Mouse (Mus musculus) adrenal gland, postnatal 14 days (tissue): ENCODE measurements around the gene Astn2. TPM values are rescaled to one million over a fixed set of nuclear protein-coding genes. Genes with fewer than 3 reads are reported as not detected.
A peak's percentile ranks its signal among the peaks of the same experiment; 100 is the strongest.

Experiments used
- DNase-seq: peaks from one replicate; pipeline ENCODE4 v3.0.0; 2021; ENCODE audit warnings: mixed read lengths
- long read RNA-seq, 2 experiments: library from polyadenylated mRNA; stranded (forward); transcript quantifications; one replicate each; pipeline ENCODE4 v2.0.0; 2021
- total RNA-seq: library from RNA; stranded (reverse); gene quantifications from 2 replicates; pipeline ENCODE4 v1.2.3, GENCODE M21; 2021

Gene Astn2
- total RNA-seq: 2.2 and 3.4 TPM in 2 replicates
- long read RNA-seq, experiment 1, partial matches to known transcripts: 0 of 2 reads
- long read RNA-seq, experiment 1, other reads (novel, unspliced or antisense): 2 of 2 reads
- long read RNA-seq, experiment 2, partial matches to known transcripts: 0 of 2 reads
- long read RNA-seq, experiment 2, other reads (novel, unspliced or antisense): 2 of 2 reads

DNA sequence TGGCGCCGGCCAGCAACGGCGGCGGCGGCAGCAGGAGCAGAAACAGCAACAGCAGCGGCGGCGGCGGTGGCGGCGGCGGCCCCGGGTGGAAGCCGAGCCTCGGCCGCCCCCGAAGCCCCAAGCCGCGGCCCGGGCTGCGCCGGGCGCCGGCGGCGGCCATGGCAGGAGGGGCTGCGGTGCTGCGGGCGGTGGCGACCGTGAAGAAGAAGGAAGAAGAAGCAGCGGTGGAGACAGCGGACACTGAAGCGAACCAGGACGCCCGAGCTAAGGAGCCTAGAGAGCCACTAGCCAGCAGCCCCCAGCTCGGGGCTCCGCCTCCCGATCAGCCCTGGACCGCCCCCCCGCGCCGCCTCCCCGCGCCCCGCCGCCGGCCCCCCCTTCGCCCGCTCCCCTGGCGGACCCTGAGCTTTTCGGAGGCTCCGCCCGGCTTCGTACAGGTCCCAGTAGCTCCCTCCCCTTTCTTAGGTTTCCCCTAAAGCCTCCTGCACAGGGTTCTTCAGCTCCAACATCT, at the start of gene Astn2:
Astn2 (minus strand) TSS at position 411 of the 511 bp plus-strand sequence.
- DNase-seq: peak; percentile 12

- DNase-seq: no peak
Observed at GRCm38 (mm10) chr4:66450115-66450514, 45.7 kb upstream of the Astn2 start.

GRCm38 (mm10) chr4:66431256-66431655, 26.8 kb upstream of the Astn2 start:
- DNase-seq: no peak

DNA sequence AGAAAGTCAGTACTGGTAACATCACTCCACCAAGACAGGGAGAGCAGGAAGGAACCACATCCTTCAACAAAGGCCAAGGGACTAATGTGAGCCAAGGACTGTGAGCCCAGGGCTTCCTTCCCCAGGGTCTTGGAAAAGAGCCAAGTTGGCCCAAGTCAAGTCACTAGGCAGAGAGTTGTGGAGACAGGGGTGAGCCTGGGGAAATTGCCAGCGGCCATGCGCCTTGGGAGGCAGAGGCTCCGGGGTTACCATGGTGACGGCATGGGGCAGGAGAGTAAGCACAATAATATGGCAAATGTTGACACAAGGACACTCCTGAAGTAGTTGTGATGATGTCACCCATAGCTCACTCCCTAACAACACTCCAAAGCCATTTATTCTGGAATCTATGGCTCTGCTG, 21.4 kb upstream of the Astn2 start:
- DNase-seq: peak; percentile 69

GRCm38 (mm10) chr4:66414778-66415177, 10.4 kb upstream of the Astn2 start:
- no peak for DNase-seq

- no peak for DNase-seq
Observed at GRCm38 (mm10) chr4:66405086-66405485, 675 bp upstream of the Astn2 start.

GRCm38 (mm10) chr4:66403708-66404200, 657 bp downstream of the Astn2 start:
- DNase-seq: peak; percentile 33

DNA sequence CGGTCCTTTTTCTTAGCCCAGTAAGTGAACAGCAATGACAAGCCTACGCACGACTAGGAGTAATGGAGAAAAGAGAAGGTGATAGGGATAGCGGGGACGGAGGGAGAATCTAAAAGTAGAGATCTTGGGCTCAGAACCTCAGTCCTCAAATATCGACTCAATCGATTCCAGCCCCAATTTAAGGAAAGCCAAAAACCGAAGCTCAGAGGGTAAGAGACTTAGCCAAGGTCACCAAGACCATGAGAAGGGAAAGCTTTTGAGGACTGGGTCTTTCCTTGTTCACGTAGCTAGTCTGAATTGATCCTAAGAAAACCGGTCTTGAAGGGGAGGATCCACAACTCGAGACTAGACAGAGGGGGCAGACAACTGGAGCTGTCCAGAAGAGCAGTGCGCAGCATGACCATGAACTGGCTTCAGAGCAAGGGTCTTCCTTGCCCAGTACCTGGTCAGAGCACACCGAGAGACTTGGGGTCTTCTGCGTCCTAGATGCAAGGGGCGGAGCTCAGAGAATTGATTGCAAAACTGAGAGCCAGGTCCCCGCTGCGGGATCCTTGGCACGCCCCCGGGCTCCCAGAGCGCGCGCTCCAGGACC, 1.2 kb downstream of the Astn2 start:
- peak; percentile 8 for DNase-seq

GRCm38 (mm10) chr4:66402611-66403010, 1.8 kb downstream of the Astn2 start:
- peak; percentile 16 for DNase-seq

- DNase-seq: peak; percentile 20
Observed at GRCm38 (mm10) chr4:66401186-66401681, 3.2 kb downstream of the Astn2 start.

- DNase-seq: peak; percentile 50
Observed at GRCm38 (mm10) chr4:66399066-66399465, 5.3 kb downstream of the Astn2 start.

DNA sequence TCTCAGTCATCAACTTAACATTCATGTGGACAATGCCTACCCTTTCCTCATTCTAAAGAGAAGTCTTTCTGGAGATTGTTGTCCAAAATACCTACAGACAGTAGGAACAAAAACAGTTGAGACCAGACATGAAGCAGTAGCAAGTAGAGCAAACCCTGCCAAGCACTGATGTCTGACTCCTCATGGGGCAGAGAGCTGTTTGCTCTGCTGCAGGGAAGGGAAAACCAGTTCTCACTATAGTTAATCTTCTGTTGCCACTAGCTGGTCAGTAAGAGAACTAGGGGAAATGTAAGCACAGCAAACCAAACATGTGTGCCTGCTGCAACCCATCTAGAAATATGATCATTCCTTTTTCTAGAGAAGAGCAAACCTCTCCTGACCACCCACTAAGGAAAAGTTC, 7.2 kb downstream of the Astn2 start:
- no peak for DNase-seq

- no peak for DNase-seq
Observed at GRCm38 (mm10) chr4:66393294-66393693, 11.1 kb downstream of the Astn2 start.

DNA sequence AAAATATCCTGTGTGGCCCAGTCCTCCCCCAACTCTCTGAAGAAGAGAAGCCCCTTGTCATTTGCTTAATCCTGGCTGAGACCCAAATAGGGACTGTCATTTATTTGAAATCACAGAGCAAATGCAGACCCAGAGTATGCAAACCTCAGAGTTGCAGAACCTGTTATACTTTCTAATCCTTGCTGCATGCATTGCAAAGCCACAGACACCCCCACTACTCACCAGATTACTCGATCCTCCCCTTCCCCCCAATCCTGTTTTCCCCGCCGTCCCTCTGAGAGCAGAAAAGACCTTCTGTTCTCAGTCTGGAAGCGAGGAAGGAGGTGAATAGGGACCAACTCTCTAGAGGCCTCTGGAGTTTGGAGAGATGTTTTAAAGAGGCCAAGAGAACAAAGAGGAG, 13.9 kb downstream of the Astn2 start:
- no peak for DNase-seq

GRCm38 (mm10) chr4:66378586-66378985, 25.8 kb downstream of the Astn2 start:
- no peak for DNase-seq

DNA sequence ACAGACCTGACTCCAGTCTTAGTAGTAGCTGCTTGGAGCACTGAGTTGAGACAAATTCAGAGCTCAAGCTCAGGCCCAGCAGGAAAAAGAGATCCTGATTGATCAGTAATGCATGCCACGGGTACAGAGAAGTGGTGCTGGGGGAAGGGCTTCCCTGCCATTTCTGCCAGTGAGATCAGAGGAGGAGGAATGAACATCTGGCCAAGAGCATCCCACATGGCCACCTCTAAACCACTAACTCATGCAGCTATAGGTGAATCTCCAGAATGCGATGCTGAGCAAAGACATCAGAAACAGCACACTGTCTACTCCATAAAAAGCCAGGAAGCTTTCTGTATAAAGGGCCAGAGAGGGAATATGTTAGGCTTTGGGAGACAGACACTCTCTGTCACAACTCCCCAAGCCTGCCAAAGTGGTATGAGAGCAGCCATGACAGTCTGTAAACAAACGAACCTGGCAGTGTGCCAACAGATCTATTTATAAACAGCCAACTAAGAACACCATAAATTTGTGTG, 33.8 kb downstream of the Astn2 start:
- DNase-seq: peak; percentile 4

- DNase-seq: no peak
Observed at GRCm38 (mm10) chr4:66365500-66365899, 38.9 kb downstream of the Astn2 start.

- no peak for DNase-seq
Observed at GRCm38 (mm10) chr4:66344632-66345031, 59.8 kb downstream of the Astn2 start.

DNA sequence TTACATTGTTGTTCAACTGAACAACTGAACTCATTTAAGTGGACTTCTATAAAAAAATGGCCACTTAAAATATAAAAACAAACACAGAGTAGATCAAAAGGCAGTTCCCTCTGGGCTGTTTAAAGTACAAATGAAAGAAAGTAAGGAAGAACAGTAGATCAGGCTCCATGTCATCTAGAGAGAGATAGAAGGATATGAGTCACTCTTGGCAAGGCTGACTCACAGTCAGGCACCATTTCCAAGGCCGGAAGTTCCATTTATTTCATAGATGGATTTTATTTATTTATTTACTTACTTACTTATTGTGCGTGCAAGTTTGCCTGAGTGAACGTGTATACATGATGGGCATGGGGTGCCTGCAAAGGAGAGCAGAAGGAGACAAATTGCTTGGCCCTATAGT, 67.0 kb downstream of the Astn2 start:
- DNase-seq: peak; percentile 5

- no peak for DNase-seq
Observed at GRCm38 (mm10) chr4:66330600-66331285, 73.7 kb downstream of the Astn2 start.

DNA sequence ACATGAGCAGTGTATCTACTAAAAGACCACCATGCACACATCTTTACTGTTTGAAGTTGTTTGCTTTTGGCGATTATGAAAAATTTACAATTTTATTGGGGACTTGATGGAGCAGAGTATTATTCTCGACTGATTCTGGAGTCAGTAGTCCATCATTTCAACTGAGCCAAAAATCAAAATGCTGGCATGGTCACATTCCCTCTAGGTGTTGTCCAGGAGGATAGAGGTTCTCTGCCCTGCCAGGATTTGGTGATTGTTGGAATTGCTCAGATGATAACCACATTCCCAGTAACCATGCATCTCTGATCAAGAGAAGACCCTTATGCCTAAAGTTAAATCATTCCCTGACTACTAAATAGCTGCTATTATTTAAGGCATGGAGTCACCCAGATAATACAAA, 83.4 kb downstream of the Astn2 start:
- no peak for DNase-seq

DNA sequence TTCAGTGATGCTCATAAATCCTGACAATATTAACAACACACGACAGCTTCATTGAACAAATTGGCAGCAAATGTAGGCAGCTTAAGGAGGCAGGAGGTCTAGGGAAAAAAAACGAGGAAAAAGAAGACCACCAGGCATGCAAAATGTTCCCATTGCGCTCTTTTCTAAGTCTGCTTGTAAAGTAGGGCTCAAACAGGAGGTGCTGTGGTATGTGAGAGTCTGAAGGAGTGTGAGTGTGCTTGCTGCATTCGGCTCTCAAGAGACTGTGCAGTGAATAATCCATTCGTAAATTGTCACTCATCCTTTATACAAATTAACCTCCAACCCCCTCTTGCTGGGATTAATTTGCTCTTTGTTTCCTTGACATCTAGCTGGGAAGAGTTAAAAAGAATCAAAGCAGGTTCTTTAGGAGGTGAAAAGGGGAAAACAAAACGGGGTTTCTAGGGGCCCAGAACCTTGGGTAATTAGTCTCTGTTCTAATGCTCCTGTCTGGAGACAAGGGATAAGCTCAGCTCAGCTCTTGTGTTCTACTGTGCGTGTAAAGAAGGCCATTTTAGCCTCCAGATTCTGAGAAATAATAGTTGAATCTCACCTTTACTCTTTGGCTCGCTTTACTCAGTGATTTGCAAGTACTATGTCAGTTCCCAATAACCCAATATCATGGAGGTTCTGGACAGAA, 89.5 kb downstream of the Astn2 start:
- no peak for DNase-seq
